Mouse (Mus musculus) embryonic fibroblast, embryonic 13.5 days (primary cell): ENCODE data around the gene Fam163a. TPM values are rescaled to one million over a fixed set of nuclear protein-coding genes. Genes with fewer than 3 reads are reported as not detected.

Experiments used
- H3K27ac ChIP-seq: 2 replicates; pipeline ENCODE4 v1.5.1; 2012; ENCODE audit warnings: low read length, control low read depth, inconsistent platforms; ENCODE audit not compliant: insufficient read depth
- H3K4me1 ChIP-seq: 2 replicates; pipeline ENCODE4 v1.6.1; 2011; ENCODE audit warnings: low read length; ENCODE audit not compliant: control insufficient read depth, insufficient read depth
- H3K4me3 ChIP-seq: 2 replicates; pipeline ENCODE4 v1.5.1; 2011; ENCODE audit warnings: mild to moderate bottlenecking, control low read depth, low read length; ENCODE audit not compliant: insufficient read depth
- CTCF ChIP-seq: IDR thresholded peaks from 2 replicates; pipeline ENCODE4 v1.5.1; 2011; ENCODE audit warnings: mild to moderate bottlenecking, control low read depth, low read length, moderate library complexity, borderline replicate concordance; ENCODE audit not compliant: insufficient read depth
- POLR2A ChIP-seq: IDR thresholded peaks from 2 replicates; pipeline ENCODE4 v1.6.1; 2011; ENCODE audit warnings: low read depth, mild to moderate bottlenecking, control low read depth, low read length, moderate library complexity
- polyA plus RNA-seq: library from polyadenylated mRNA; stranded (reverse); fragments of >200 nt; gene quantifications from 2 replicates; pipeline ENCODE4 v1.2.4, GENCODE M21; 2011; ENCODE audit warnings: low read depth; ENCODE audit not compliant: missing spikeins, insufficient read length

The Fam163a gene
- polyA plus RNA-seq, 1 experiment, result not detected

GRCm38 (mm10) chr1:156091811-156092210 lies 113.0 kb downstream of the Fam163a start:
- TF ChIP-seq POLR2A (no peak), CTCF (no peak)
- Histone ChIP-seq H3K27ac (no peak overlapping the region), H3K4me3 (no peak overlapping the region), H3K4me1 (no peaks in the 10 kb centered on the region)

GRCm38 (mm10) chr1:156090042-156090441 lies 114.8 kb downstream of the Fam163a start:
- H3K27ac ChIP-seq, result no peak overlapping the region
- no peak overlapping the region for H3K4me3 ChIP-seq
- TF ChIP-seq CTCF, result no peak
- no peak for TF ChIP-seq POLR2A
- H3K4me1 ChIP-seq, result no peaks in the 10 kb centered on the region

GRCm38 (mm10) chr1:156089561-156089960 lies 115.3 kb downstream of the Fam163a start:
- no peaks in the 10 kb centered on the region for H3K4me1 ChIP-seq
- no peak overlapping the region for H3K4me3 ChIP-seq
- no peak overlapping the region for H3K27ac ChIP-seq
- no peak for TF ChIP-seq CTCF

- TF ChIP-seq POLR2A (no peak), CTCF (no peak)
These were observed 117.2 kb downstream of the Fam163a start for GRCm38 (mm10) chr1:156087586-156087985.

GRCm38 (mm10) chr1:156085770-156086169 lies 119.1 kb downstream of the Fam163a start:
- Histone ChIP-seq H3K4me3 (no peak overlapping the region), H3K27ac (no peak overlapping the region), H3K4me1 (no peaks in the 10 kb centered on the region; the same call in 1 of the 2 replicates)
- TF ChIP-seq CTCF, result no peak
- TF ChIP-seq POLR2A, result no peak

More at GRCm38 (mm10) chr1:156087586-156087985, 117.2 kb downstream of the Fam163a start:
- H3K4me3 ChIP-seq, result no peak overlapping the region
- H3K27ac ChIP-seq, result no peak overlapping the region
- no peaks in the 10 kb centered on the region for H3K4me1 ChIP-seq

GRCm38 (mm10) chr1:156084603-156085002 lies 120.2 kb downstream of the Fam163a start:
- TF ChIP-seq CTCF (no peak), POLR2A (no peak)
- Histone ChIP-seq H3K4me1 (no peaks in the 10 kb centered on the region; the same call in 1 of the 2 replicates), H3K4me3 (no peak overlapping the region), H3K27ac (no peak overlapping the region)

- no peak overlapping the region for H3K4me3 ChIP-seq
- no peaks in the 10 kb centered on the region; the same call in 1 of the 2 replicates for H3K4me1 ChIP-seq
- TF ChIP-seq CTCF, result no peak
- no peak for TF ChIP-seq POLR2A
- no peak overlapping the region for H3K27ac ChIP-seq
These were observed 127.2 kb downstream of the Fam163a start for GRCm38 (mm10) chr1:156077655-156078054.

- TF ChIP-seq POLR2A (no peak), CTCF (no peak)
- H3K27ac ChIP-seq, result no peak overlapping the region
These were observed 128.4 kb downstream of the Fam163a start for GRCm38 (mm10) chr1:156076474-156076873.

GRCm38 (mm10) chr1:156074575-156074974 lies 130.3 kb downstream of the Fam163a start:
- Histone ChIP-seq H3K27ac (no peak overlapping the region), H3K4me3 (no peak overlapping the region)
- TF ChIP-seq CTCF (no peak), POLR2A (no peak)

More at GRCm38 (mm10) chr1:156076474-156076873, 128.4 kb downstream of the Fam163a start:
- Histone ChIP-seq H3K4me1 (no peaks in the 10 kb centered on the region; the same call in 1 of the 2 replicates), H3K4me3 (no peak overlapping the region)

GRCm38 (mm10) chr1:156073169-156073821 lies 131.5 kb downstream of the Fam163a start:
- TF ChIP-seq POLR2A, result no peak
- no peak for TF ChIP-seq CTCF
- H3K4me3 ChIP-seq, result no peak overlapping the region
- no peak overlapping the region for H3K27ac ChIP-seq
- no peaks in the 10 kb centered on the region for H3K4me1 ChIP-seq

More at GRCm38 (mm10) chr1:156074575-156074974, 130.3 kb downstream of the Fam163a start:
- no peaks in the 10 kb centered on the region for H3K4me1 ChIP-seq
